Mouse (Mus musculus) CH12F3 (cell line): ENCODE measurements around the gene Sec24b.

Experiments used
- in situ Hi-C: fragments of 300-500 bp; cut with MboI; formaldehyde crosslinking; loops from 2 replicates; pipeline ENCODE4 v1.14.3; 2020; ENCODE audit warnings: low sequenced_read_pairs

Sec24b gene

GRCm38 (mm10) chr3:129981756-129982155 lies 79.6 kb downstream of the Sec24b start:
- in situ Hi-C loops, result no loop called here

- in situ Hi-C loops, result no loop called here
Measured at GRCm38 (mm10) chr3:129979510-129979909, 81.8 kb downstream of the Sec24b start.

GRCm38 (mm10) chr3:129978716-129979115 lies 82.6 kb downstream of the Sec24b start:
- in situ Hi-C loops, result no loop called here

GRCm38 (mm10) chr3:129976317-129976716 lies 85.0 kb downstream of the Sec24b start:
- in situ Hi-C loops, result no loop called here

GRCm38 (mm10) chr3:129970529-129971515 lies 90.5 kb downstream of the Sec24b start:
- in situ Hi-C loops, result no loop called here

GRCm38 (mm10) chr3:129969432-129970395 lies 91.6 kb downstream of the Sec24b start, which contains the start of gene Mcub:
Gene Mcub (minus strand): TSS chr3:129970206.
- in situ Hi-C loops, result no loop called here

- in situ Hi-C loops, result no loop called here
Measured at GRCm38 (mm10) chr3:129969031-129969430, 92.3 kb downstream of the Sec24b start.

- in situ Hi-C loops, result no loop called here
Measured at GRCm38 (mm10) chr3:129967874-129968273, 93.5 kb downstream of the Sec24b start.

GRCm38 (mm10) chr3:129964681-129965080 lies 96.7 kb downstream of the Sec24b start:
- in situ Hi-C loops, result no loop called here

GRCm38 (mm10) chr3:129962533-129962932 lies 98.8 kb downstream of the Sec24b start:
- in situ Hi-C loops, result no loop called here

GRCm38 (mm10) chr3:129953296-129953695 lies 108.1 kb downstream of the Sec24b start:
- in situ Hi-C loops, result no loop called here

- in situ Hi-C loops, result no loop called here
Measured at GRCm38 (mm10) chr3:129949158-129949773, 112.1 kb downstream of the Sec24b start.

- in situ Hi-C loops, result no loop called here
Measured at GRCm38 (mm10) chr3:129948359-129948758, 113.0 kb downstream of the Sec24b start.

GRCm38 (mm10) chr3:129946217-129946914 lies 115.0 kb downstream of the Sec24b start:
- in situ Hi-C loops, result no loop called here

- in situ Hi-C loops, result no loop called here
Measured at GRCm38 (mm10) chr3:129943813-129944212, 117.5 kb downstream of the Sec24b start.

GRCm38 (mm10) chr3:129941291-129941690 lies 120.1 kb downstream of the Sec24b start:
- in situ Hi-C loops, result no loop called here

- in situ Hi-C loops, result no loop called here
Measured at GRCm38 (mm10) chr3:129940780-129941179, 120.6 kb downstream of the Sec24b start.

- in situ Hi-C loops, result no loop called here
Measured at GRCm38 (mm10) chr3:129939058-129939457, 122.3 kb downstream of the Sec24b start.

GRCm38 (mm10) chr3:129937848-129938247 lies 123.5 kb downstream of the Sec24b start:
- in situ Hi-C loops, result no loop called here

- in situ Hi-C loops, result no loop called here
Measured at GRCm38 (mm10) chr3:129936561-129936960, 124.8 kb downstream of the Sec24b start.
